Mouse (Mus musculus) left cerebral cortex, adult 2 months (tissue): Measurements from ENCODE around the gene Smg7. TPM values are rescaled to one million over a fixed set of nuclear protein-coding genes. Genes with fewer than 3 reads are reported as not detected.
A peak's percentile ranks its signal among the peaks of the same experiment; 100 is the strongest.

Source experiments
- DNase-seq, 2 experiments: peaks; one replicate each; pipeline ENCODE4 v3.0.0; 2021 to 2022; ENCODE audit warnings: low spot score in 2 of 2, mixed read lengths in 1 of 2; ENCODE audit errors: extremely low spot score in 1 of 2
- H3K27ac ChIP-seq: fragments of 200-600 bp; 2 replicates; pipeline ENCODE4 v1.8.1; 2022
- H3K4me3 ChIP-seq: fragments of 200-600 bp; 2 replicates; pipeline ENCODE4 v1.8.1; 2022
- CTCF ChIP-seq: fragments of 200-600 bp; IDR thresholded peaks from 2 replicates; pipeline ENCODE4 v1.8.1; 2022; ENCODE audit warnings: antibody characterized with exemption, mild to moderate bottlenecking, moderate library complexity
- intact Hi-C: fragments of 180-260 bp; cut with DNase I; formaldehyde crosslinking; loops from one replicate; pipeline ENCODE4 v1.15.1; 2025
- total RNA-seq, 2 experiments: library from RNA; stranded (reverse); gene quantifications; 2 replicates each; pipeline ENCODE4 v1.2.3; 2021

Smg7 gene
- total RNA-seq, 2 experiments from 2014 or later, result 99.7 to 108 TPM

- intact Hi-C loops, result no loop called here
These were observed 82.9 kb downstream of the Smg7 start for GRCm38 (mm10) chr1:152819558-152819957.

GRCm38 (mm10) chr1:152817794-152818193 lies 84.7 kb downstream of the Smg7 start:
- intact Hi-C loops, result no loop called here
- H3K27ac ChIP-seq, result peak overlapping the region; percentile 48
- no peak for DNase-seq

More at GRCm38 (mm10) chr1:152819558-152819957, 82.9 kb downstream of the Smg7 start:
- no peak for TF ChIP-seq CTCF
- Histone ChIP-seq H3K27ac (no peak overlapping the region), H3K4me3 (no peak overlapping the region)
- no peak for DNase-seq

DNA sequence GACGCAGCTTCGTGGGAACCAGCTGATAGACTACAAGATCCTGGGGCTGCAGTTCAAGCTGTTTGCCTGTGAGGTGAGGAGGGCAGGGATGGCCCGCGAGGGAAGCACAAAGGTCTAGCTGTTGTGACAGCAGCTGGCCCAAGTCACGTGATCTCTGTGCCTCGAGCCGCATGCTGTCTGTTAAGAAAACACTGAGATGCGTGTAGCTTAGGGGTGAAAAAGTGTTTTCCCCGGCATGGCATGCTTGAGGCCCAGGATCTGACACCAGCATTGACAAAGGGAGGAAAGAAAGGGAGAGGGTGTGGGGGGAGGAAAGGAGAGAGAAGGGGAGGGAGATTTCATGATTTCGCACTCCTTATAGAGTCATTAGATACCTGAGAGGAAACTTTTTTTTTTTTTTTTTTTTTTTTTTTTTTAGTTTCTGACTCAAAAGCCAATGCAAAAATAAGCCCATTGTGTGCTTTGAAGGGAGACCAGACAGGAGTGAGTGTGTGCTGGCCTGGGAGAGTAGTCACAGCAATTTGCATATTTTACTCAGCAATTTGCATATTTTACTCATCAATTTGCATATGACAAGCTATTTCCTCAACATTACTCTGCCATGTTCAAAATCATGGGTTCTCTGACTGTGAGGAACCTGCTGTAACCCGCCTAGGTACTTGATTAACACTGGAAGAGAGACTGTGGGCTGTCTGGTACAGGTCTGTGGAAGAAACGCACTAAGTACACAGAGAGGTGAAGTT lies 85.2 kb downstream of the Smg7 start:
- DNase-seq, result no peak
- intact Hi-C loops, result no loop called here
- H3K27ac ChIP-seq, result peak overlapping the region; percentile 53
- no peak for TF ChIP-seq CTCF
- H3K4me3 ChIP-seq, result no peak overlapping the region

More at GRCm38 (mm10) chr1:152817794-152818193, 84.7 kb downstream of the Smg7 start:
- TF ChIP-seq CTCF, result no peak
- no peak overlapping the region for H3K4me3 ChIP-seq

DNA sequence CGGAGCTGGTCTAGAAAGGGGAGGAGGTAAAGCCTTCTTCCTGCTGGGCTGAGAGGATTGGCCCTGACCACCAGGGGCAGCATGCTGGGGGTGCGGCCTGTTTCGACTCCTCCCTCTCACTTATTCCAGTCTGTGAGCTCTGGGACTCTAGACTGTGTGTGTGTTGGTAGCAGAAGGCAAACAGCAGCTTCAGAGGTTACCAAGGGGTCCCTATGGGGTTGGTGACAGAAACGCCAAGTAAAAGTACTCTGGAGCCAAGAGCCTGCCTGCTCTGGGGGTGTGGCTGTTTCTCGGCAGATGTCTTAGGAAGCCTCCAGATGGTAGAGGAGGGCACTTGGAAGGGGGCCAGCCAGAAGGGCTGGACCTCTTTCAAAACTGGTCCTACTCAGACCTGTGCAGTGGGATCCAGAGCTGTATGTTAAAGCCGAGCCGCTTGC lies 87.2 kb downstream of the Smg7 start:
- DNase-seq, result no peak
- no peak overlapping the region for H3K27ac ChIP-seq
- TF ChIP-seq CTCF, result peak; percentile 28
- intact Hi-C loops, result no loop called here
- no peak overlapping the region for H3K4me3 ChIP-seq

GRCm38 (mm10) chr1:152810533-152811439 lies 91.7 kb downstream of the Smg7 start:
- no peak for DNase-seq
- Histone ChIP-seq H3K27ac (no peak overlapping the region), H3K4me3 (no peak overlapping the region)
- intact Hi-C loops, result no loop called here
- no peak for TF ChIP-seq CTCF

DNA sequence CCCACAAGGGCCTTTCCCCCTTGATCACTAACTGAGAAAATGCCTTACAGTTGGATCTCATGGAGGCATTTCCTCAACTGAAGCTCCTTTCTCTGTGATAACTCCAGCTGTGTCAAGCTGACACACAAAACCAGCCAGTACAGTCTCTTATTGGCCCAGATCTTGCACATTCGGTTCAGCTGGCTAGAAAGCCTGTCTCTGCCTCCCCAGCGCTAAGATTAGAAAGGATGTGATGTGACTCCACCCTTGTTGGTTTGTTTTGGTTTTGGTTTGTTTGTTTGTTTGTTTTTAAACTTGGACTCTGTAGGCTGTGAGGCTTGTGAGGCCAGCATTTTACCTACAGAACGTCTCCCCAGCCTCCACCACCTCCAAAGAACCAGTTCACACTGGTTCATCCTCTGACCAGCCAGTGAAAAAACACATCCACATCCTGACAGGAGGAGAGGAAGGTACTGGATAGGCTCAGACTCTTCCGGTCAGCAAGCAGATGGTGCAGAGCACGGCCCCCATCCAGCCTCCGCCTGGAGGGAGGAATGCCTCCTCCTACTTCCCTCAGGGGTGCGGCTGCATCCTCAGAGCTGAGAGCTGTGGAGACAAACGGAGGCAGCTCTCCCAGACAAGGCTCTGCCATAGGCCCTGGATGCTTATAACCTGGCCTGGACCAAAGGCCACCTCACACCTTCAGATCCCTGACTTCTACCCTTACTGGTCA lies 92.7 kb downstream of the Smg7 start:
- intact Hi-C loops, result no loop called here
- DNase-seq, result no peak
- no peak for TF ChIP-seq CTCF
- no peak overlapping the region for H3K4me3 ChIP-seq
- H3K27ac ChIP-seq, result no peak overlapping the region

- H3K4me3 ChIP-seq, result no peak overlapping the region
- TF ChIP-seq CTCF, result no peak
- intact Hi-C loops, result no loop called here
- no peak overlapping the region for H3K27ac ChIP-seq
- DNase-seq, result no peak
These were observed 94.1 kb downstream of the Smg7 start for GRCm38 (mm10) chr1:152808392-152808680.

- no peak for DNase-seq
- H3K27ac ChIP-seq, result no peak overlapping the region
- intact Hi-C loops, result no loop called here
- no peak overlapping the region for H3K4me3 ChIP-seq
- no peak for TF ChIP-seq CTCF
These were observed 94.6 kb downstream of the Smg7 start for GRCm38 (mm10) chr1:152807619-152808391.

DNA sequence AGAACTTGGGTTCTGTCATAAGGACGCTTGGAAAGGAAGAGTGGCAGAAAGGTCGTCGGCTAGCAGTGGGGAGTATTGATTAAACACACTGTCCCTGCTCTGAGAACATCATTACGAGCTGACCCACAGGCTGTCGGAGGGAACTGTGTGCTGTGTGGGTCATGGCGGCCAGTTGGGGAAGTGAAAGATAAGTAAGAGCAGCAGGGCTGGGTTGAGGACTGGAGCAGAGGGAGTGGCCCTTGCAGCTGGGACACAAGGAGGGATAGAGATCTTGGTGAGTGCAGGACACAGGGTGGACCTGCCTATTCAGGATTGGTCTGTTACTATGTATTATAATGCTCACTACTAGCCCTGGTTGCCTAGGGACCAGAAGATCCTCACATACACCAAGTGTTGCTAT lies 97.5 kb downstream of the Smg7 start:
- Histone ChIP-seq H3K4me3 (no peak overlapping the region), H3K27ac (no peak overlapping the region)
- TF ChIP-seq CTCF, result no peak
- intact Hi-C loops, result no loop called here
- no peak for DNase-seq

DNA sequence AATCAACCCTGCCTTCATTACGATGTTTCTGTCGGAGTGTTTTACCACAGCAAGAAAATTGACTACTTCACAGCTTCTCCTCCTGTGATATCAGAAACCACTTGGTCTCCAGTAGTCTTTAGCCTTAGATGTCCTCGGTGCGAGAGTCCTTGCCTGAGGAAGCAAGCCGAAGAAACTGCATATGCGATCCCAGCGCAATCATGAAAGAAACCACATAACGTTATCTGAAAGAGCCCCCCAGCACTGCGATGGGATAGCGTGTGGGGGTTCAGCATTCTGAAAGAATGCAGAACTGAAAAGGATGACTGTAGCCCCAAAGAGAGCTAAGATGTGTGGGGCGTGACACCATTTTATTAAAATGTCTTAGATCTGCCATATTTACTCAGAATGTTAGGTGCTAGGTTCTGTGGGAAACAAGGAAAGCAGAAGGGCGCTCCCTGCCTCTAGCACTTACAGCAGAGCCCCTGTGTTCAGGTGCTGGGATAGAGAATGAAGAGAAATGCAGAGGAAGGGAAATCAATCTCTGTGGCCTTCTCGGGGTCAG lies 101.7 kb downstream of the Smg7 start:
- Histone ChIP-seq H3K4me3 (no peak overlapping the region), H3K27ac (no peak overlapping the region)
- TF ChIP-seq CTCF, result no peak
- intact Hi-C loops, result no loop called here
- no peak for DNase-seq

DNA sequence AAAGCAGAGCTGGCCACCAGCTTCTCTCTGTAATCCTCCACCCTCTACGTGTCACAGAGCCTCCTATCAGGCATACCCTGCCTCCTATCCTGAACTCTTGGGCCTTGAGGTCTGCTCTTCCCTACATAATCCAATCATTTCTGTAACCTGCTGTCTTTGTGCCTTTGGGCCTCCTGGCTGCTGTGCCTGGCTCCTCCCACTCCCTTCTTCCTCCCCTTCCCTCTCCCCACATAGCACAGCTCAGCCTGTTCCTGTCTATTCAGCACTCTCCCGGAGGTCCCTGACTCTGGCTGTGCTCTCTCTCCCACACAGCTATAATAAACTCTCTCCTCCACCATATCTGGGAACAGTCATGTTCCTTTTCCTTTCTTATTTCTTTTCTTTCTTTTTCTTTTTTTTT lies 102.5 kb downstream of the Smg7 start, which contains the start of gene Ncf2:
Ncf2 (plus strand) TSS at position 298 of the 400 bp plus-strand sequence.
- no peak for DNase-seq

More for the DNA sequence above, 102.5 kb downstream of the Smg7 start, which contains the start of gene Ncf2:
- intact Hi-C loops, result no loop called here
- TF ChIP-seq CTCF, result no peak
- Histone ChIP-seq H3K4me3 (no peak within 1 kb of the TSS), H3K27ac (no peak within 1 kb of the TSS)
